Mouse (Mus musculus) adrenal gland, postnatal 36 days (tissue): ENCODE measurements around the gene Erf. TPM values are rescaled to one million over a fixed set of nuclear protein-coding genes. Genes with fewer than 3 reads are reported as not detected.

Source experiments
- DNase-seq, 2 experiments: peaks; one replicate each; pipeline ENCODE4 v3.0.0; 2021; ENCODE audit warnings: mixed read lengths in 1 of 2
- microRNA-seq: library from miRNA; unstranded; fragments of <30 nt; microRNA quantifications from one replicate; pipeline ENCODE4 v1.2.0, GENCODE M21; 2021
- total RNA-seq, 2 experiments: library from RNA; stranded (reverse); gene quantifications; 2 replicates each; pipeline ENCODE4 v1.2.3; 2021

Erf gene
- total RNA-seq, 2 experiments from 2014 or later: 25.4 to 40.9 TPM

DNA sequence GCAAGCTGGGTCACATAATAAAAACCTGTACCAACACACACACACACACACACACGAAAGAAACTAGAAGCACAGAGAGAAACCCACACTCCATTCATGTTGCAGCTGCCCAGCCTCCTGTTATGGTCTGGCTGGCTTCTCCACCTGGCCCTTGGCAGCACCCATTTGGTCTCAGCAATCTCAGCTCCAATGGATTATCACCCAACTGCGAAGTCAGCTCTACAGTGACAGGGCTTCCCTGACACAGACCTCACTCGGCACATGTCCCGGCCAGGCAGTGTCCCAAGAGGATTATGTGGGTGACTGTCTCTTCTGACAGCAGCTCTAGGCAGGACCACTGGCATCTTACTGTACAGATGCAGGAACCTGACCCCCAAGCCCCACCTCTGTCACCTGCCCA is 40.1 kb downstream of the Erf start:
- DNase-seq: no peak

DNA sequence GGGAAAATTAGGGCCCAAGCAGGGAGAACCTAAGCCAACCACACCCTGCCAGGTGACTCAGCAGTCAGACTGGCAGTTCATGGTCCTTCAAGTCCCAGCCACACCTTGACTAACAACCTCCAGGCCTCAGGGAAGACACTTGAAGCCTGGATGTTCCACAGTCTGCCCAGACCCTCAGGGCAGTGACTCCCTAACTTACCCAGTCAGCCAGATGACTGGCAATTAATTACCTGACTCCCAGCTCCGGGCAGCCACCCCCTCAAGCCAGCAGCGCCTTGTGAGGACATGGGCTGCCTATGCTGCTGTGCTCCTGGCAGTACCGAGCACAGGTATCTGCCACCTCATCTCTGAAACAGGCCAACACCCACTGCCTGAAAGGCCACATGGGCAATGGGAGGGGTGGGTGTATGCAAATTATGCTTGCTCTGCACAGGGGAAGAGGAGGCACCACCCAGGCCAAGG is 41.4 kb downstream of the Erf start:
- DNase-seq: no peak

DNA sequence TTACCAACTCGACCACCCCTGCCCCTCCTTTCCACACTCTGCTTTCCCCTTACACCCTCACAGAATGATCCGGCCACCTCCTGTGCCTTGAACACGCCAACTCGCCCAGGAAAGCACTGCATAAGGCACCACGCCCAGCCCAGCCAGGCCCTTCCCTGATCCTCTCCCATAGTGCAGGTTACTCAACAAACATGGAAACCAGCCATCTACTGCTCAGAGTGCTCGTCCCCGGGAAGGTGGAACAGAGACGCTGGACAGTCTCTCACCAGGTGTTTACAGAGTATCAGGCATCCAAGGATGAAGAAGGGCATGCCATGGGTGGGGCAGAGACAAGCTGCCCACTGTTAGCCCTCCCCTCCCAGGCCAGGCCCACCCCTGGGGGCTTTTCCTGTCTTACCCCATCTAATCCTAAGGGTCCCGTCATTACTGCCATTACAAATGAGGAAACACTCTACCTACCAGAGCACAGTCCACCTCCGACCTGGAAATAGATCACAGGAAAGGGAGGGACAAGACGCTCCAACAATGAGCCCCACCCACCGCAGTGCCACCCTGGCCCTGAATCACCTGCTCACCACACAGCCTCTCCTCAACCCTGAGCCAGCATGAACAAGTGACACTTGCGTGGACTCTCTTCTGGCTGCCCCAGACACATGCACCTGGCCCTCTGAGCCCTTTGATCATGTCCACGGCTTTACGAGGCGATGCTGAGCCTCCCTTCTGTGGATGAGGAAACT is 44.3 kb downstream of the Erf start:
- DNase-seq: peak in 1 of 2 experiments; percentile 39

DNA sequence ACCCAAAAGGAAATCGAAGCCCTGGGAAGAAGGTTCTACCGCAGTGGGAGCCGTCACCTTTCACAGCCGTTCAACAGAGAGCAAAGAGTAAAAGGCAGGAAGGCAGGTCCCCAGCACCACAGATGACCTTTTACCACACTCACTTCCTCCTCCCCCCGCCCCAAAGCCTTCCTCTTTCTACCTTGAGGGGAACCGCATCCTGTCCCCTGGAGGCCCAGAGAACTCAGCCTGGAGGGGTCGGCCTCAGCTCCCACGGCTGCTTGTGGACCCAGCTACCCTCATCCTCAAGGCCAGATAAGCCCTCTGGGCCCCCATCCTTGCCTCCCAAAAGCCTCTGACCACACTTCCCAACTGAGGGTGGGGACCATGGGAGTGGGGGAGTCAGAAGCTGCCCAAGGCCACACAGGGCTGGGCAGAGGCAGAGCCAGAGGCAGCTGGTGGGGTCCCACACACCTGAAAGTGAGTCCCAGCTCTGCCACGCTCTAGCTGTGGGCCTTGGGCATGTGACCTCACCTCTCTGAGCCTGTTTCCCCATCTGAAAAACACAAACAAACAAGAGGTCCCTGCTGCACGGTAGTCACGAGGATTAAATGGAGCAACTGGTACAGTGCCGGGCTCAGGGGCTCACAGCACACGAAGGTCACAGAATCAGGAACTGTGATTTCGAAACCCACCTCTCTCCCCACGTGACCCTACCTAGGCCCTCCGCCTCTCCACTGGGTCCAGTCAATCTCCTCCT is 45.0 kb downstream of the Erf start:
- no peak for DNase-seq

DNA sequence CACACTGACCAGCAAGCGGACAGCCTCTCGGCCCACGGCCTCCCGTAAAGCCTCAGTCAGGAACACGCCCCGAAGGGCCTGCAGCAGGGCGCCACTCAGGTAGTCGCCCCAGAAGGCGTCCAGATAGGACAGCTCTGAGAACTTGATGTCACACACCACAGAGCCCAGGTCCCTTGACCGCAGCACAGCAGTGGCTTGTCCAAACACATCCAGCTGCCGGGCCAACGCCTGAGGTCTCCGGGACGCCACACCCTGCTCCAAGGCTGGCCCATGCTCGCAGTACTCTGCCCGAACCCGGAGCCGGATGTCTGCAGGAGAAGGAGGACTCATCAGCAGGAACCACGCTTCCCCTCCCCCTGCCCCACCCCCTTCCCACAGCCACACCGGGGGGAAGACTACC is 46.9 kb downstream of the Erf start:
- DNase-seq: no peak

DNA sequence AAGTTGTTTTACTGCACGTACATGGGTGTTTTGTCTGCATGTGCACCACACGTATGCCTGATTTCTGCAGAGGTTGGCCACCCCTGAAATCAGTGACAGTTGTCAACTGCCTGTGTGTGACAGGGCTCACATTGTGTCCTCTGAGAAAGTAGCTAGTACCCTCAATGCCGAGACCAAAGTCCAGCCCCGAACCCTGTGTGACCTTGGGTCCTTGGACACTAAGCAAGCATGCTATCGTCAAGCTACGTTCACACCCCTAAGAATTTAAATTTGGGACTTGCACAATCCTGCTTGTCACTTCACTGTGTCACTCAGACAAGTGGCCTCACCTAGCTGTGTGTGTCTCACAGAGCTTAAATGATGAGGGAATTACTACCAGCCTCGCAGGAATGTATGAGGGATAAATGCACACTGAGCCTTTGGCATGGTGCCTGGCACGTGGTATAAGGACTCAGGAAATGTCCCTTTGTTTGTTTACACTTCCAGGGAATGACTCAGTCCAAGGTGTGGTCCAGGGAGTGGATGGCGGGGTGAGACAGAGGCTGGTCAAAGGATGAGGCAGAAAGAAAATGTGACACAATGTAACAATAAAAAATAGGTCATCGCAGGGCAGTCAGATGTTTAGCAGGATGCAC is 53.1 kb downstream of the Erf start:
- no peak for DNase-seq

DNA sequence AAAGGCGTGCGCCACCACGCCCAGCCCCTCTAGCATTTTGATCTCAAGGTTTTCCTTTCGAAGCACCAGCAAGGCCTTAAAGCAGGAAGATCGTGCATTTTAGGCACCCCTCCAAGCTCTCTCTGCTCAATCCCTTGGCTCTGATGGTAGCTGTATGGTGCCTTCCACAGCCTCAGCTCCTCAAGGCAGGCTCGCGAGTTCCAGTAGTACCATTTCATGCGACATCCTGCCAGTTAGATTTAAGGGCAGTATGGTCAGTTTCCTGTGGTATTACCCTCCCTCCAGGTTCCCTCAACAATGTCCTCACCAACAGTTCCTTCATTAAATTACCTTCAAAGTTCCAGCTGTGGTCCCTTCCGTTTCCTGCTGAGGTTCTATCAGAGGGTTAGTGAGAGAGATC is 54.5 kb downstream of the Erf start:
- DNase-seq: no peak

DNA sequence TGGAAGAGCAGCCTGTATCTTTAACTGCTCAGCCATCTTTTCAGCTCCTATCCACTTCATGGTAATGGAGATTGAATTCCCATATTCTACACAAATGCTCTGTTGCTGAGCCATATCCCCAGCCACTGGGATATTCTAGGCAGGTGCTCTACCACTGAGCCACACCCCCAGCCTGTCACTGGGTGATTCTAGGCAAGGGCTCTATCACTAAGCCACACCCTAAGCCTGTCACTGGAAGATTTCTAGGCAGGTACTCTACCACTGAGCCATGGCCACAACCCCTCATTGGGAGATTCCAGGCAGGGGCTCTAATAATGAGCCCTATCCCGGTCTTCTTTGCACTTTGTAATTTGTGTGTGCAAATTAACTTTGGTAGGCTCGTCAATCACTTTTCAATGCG is 55.4 kb downstream of the Erf start:
- no peak for DNase-seq

Small RNA genes lying within 50 kb of the gene (microRNA-seq; reads per million reads assigned to microRNA genes)
- gene Mir7048: not detected

Other genes with a start within 250 kb of the Erf start
- gene Atp1a3, start 244.8 kb downstream of the Erf start, total RNA-seq: 100 to 1,000 TPM in 1 of 2 experiments, 10 to 100 TPM in 1; 69.6 to 106 TPM
- gene Grik5, start 178.4 kb downstream of the Erf start, total RNA-seq: 10 to 100 TPM; 13.4 to 16.9 TPM
- gene Zfp574, start 178.2 kb downstream of the Erf start, total RNA-seq: 10 to 100 TPM; 20.6 to 20.9 TPM
- 1 to 10 TPM in 1 of 2 experiments, under 1 TPM in 1; 0.86 to 1.3 TPM for gene Pou2f2, start 71.0 kb downstream of the Erf start, total RNA-seq
- 10 to 100 TPM; 16.7 to 17.7 TPM for gene Dedd2, start 30.1 kb downstream of the Erf start, total RNA-seq
- 1 to 10 TPM; 9.3 to 9.4 TPM for gene Zfp526, start 29.3 kb downstream of the Erf start, total RNA-seq
- gene Gsk3a, start 12.9 kb downstream of the Erf start, total RNA-seq: 10 to 100 TPM; 93.3 to 96.7 TPM
- 100 to 1,000 TPM in 1 of 2 experiments, 10 to 100 TPM in 1; 94.8 to 116 TPM for gene Cic, start 16.9 kb upstream of the Erf start, total RNA-seq
- gene Pafah1b3, start 47.2 kb upstream of the Erf start, total RNA-seq: 10 to 100 TPM; 32.7 to 34.0 TPM
- not detected for gene Prr19, start 50.6 kb upstream of the Erf start, total RNA-seq
- gene Tmem145, start 55.3 kb upstream of the Erf start, total RNA-seq: 1 to 10 TPM; 1.5 to 1.6 TPM
- gene Megf8, start 66.4 kb upstream of the Erf start, total RNA-seq: 10 to 100 TPM; 43.7 to 51.3 TPM
- gene Cnfn, start 119.0 kb upstream of the Erf start, total RNA-seq: not detected
- gene Lipe, start 147.9 kb upstream of the Erf start, total RNA-seq: 100 to 1,000 TPM; 342 to 355 TPM
- not detected for gene Cxcl17, start 162.1 kb upstream of the Erf start, total RNA-seq
- gene Ceacam1, start 226.8 kb upstream of the Erf start, total RNA-seq: 10 to 100 TPM in 1 of 2 experiments, 1 to 10 TPM in 1; 9.6 to 19.9 TPM